Mouse (Mus musculus) neural tube, postnatal 0 days (tissue): ENCODE results near the gene Snrnp27. TPM values are rescaled to one million over a fixed set of nuclear protein-coding genes. Genes with fewer than 3 reads are reported as not detected.

Experiments used
- polyA plus RNA-seq: library from polyadenylated mRNA; unstranded; fragments of >200 nt; fragmentation: Nextera tagmentation; extraction: Ambion mirVana; gene quantifications from 2 replicates; pipeline ENCODE4 v1.2.1, GENCODE M21; 2015

Gene Snrnp27
- 95.7 and 103 TPM in 2 replicates for polyA plus RNA-seq

GRCm38 (mm10) chr6:86683872-86684654 is at the start of gene Snrnp27:
TSS of gene Snrnp27 (minus strand) at chr6:86684522.

GRCm38 (mm10) chr6:86733183-86733876 is 49.0 kb upstream of the Snrnp27 start, which contains the start of gene Gmcl1:
TSS of gene Gmcl1 (minus strand) at chr6:86733383.

GRCm38 (mm10) chr6:86668580-86669239 is 15.6 kb downstream of the Snrnp27 start, which contains the start of gene Mxd1:
TSS of gene Mxd1 (minus strand) at chr6:86669161.

GRCm38 (mm10) chr6:86627946-86628345 is 56.4 kb downstream of the Snrnp27 start, which contains the start of gene Asprv1:
TSS of gene Asprv1 (plus strand) at chr6:86628164.

Other genes starting within 250 kb of the Snrnp27 start
- gene C87436, start 246.1 kb downstream of the Snrnp27 start, polyA plus RNA-seq: 18.0 and 19.4 TPM in 2 replicates
- 283 and 321 TPM in 2 replicates for gene Pcbp1, start 158.2 kb downstream of the Snrnp27 start, polyA plus RNA-seq
- gene Asprv1, start 56.4 kb downstream of the Snrnp27 start, polyA plus RNA-seq: 0.92 and 1.6 TPM in 2 replicates
- 9.4 and 11.2 TPM in 2 replicates for gene Mxd1, start 15.4 kb downstream of the Snrnp27 start, polyA plus RNA-seq
- gene Gmcl1, start 48.9 kb upstream of the Snrnp27 start, polyA plus RNA-seq: 31.2 and 33.9 TPM in 2 replicates
- gene Anxa4, start 109.1 kb upstream of the Snrnp27 start, polyA plus RNA-seq: 4.4 and 6.2 TPM in 2 replicates
- gene Aak1, start 165.0 kb upstream of the Snrnp27 start, polyA plus RNA-seq: 36.1 and 39.4 TPM in 2 replicates